ENCODE assay signal across 13 mouse cellular contexts in the genomic region with DNA sequence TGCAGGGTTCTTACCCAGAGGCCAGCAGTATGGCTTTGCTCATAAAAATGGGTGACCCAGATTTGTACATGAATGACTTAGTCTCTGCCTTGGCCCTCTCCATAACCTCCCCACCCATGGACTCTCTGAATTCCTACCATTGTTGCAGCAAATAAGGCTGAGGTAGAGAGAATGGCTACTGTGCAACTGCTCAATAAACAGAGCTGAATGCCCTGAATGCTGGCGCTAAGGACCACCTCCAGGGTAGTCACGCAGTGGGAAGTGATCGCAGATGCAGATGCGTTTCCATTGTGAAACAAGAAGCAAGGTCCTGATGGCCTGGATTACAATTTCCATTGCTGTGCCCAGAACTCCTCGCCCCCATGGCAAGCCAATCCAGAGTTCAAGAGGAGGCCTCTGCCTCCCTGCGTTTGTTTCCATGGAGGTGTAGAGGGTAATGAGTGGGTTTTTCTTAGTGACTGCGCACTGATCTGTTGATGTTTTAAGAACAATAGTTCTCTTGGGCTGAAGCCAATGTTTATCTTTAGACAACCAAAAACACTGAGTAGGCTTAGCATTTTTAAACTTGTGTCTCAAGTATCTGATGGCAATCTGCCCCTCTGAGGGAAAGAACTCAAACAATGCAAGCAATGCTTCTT. TPM values are rescaled to one million over a fixed set of nuclear protein-coding genes. Genes with fewer than 3 reads are reported as not detected.
A peak's percentile ranks its signal among the peaks of the same experiment; 100 is the strongest.
DNase-seq lines count a peak whose midpoint lies in the region; ATAC-seq lines count a peak whose summit lies in the region.
"Had no signal": no experiment of that assay in that cellular context is flagged by ENCODE, and none has a peak within 500 bp of the region (broad histone marks: within the 10 kb centered on the region; RNA-seq: fewer than 3 reads in every experiment).

No protein-coding gene starts in this region.

- DNase-seq in ES-CJ7 (ENCODE audit: low read depth, low spot score) (peak; percentile 94), adipocyte (ENCODE audit: low spot score) (peak; percentile 21)
- DNase-seq in hindbrain, embryonic 11.5 days (ENCODE audit: low spot score): peak; percentile 17
- peak; percentile 21 to 49 for DNase-seq in lung, postnatal 4 days
- no peak for DNase-seq in thymus, postnatal 0 days (ENCODE audit: low spot score)
- no peak for DNase-seq in yolk sac, embryonic 10.5 days (ENCODE audit: low spot score)
- no peak for DNase-seq in thymus, postnatal 14 days
- DNase-seq: kidney, adult 2 months; spleen, adult 18-20 months had no signal

- 16% methylated on average over 7 of the region's 7 CpGs for WGBS in hindbrain, embryonic 11.5 days

- ATAC-seq in hindbrain, embryonic 11.5 days (ENCODE audit: low FRiP score): peak; percentile 91
- ATAC-seq in activated CD4-positive, CD25-positive, alpha-beta regulatory T cell, adult 4 months: no peak

- no peaks in the 10 kb centered on the region for H3K36me3 ChIP-seq in hindbrain, embryonic 11.5 days (ENCODE audit: control insufficient read depth, insufficient read depth, low read length)
- H3K36me3 ChIP-seq: G1E; heart, embryonic 10.5 days had no signal

- no peaks in the 10 kb centered on the region for H3K4me1 ChIP-seq in hindbrain, embryonic 11.5 days (replicated peaks; ENCODE audit: control insufficient read depth, insufficient read depth, low read length)

- H3K27ac ChIP-seq in hindbrain, embryonic 11.5 days (ENCODE audit: low read depth, low read length): no peak overlapping the region
- H3K27ac ChIP-seq: heart, embryonic 10.5 days had no signal

- H3K9ac ChIP-seq in hindbrain, embryonic 11.5 days (ENCODE audit: low read depth, low read length): no peak overlapping the region

- H3K4me3 ChIP-seq in hindbrain, embryonic 11.5 days (ENCODE audit: low read depth, low read length): no peak overlapping the region
- H3K4me3 ChIP-seq: heart, embryonic 10.5 days had no signal

- H3K9me3 ChIP-seq in hindbrain, embryonic 11.5 days (ENCODE audit: control insufficient read depth, low read length): no peaks in the 10 kb centered on the region
- H3K9me3 ChIP-seq: G1E; heart, embryonic 10.5 days had no signal

- no peaks in the 10 kb centered on the region for H3K27me3 ChIP-seq in hindbrain, embryonic 11.5 days (ENCODE audit: control insufficient read depth, insufficient read depth, low read length)

- H3K4me2 ChIP-seq in hindbrain, embryonic 11.5 days (replicated peaks; ENCODE audit: low read depth, low read length): no peak overlapping the region

RNA-seq across cellular contexts. Expression of gene Sema3e, which starts 42.5 kb away (rescaled TPM):
- 2.1 and 3.3 TPM in 2 replicates for polyA plus RNA-seq in hindbrain, embryonic 11.5 days (2014; fragmentation: Nextera tagmentation; extraction: Ambion mirVana)
- polyA plus RNA-seq in thymus, postnatal 0 days (2015; fragmentation: Nextera tagmentation; extraction: Ambion mirVana): 0.09 and 0.20 TPM in 2 replicates
- under 1 TPM in 1 of 2 experiments, not detected in 1; 0.21 TPM for polyA plus RNA-seq in activated CD4-positive, CD25-positive, alpha-beta regulatory T cell, adult 4 months (2017; shearing (Covaris generic))
- polyA plus RNA-seq: liver, adult 2 months had no signal

Comparison
In these comparisons a context has a peak if more than half of its experiments do, and no peak if none do; other contexts are left out.
1. DNase-seq: peak in ES-CJ7 (single experiment), adipocyte (single experiment), hindbrain, embryonic 11.5 days (single experiment) and lung, postnatal 4 days (2 of 2); none in thymus, postnatal 0 days (single experiment), yolk sac, embryonic 10.5 days (single experiment) and thymus, postnatal 14 days (single experiment).